Mouse (Mus musculus) heart, postnatal 10 days (tissue): ENCODE data around the gene Adprm. TPM values are rescaled to one million over a fixed set of nuclear protein-coding genes. Genes with fewer than 3 reads are reported as not detected.

Source experiments
- DNase-seq, 2 experiments: peaks; one replicate each; pipeline ENCODE4 v3.0.0; 2021
- intact Hi-C: fragments of 180-260 bp; cut with DNase I; formaldehyde crosslinking; loops from one replicate; pipeline ENCODE4 v1.15.1; 2025
- microRNA-seq, 2 experiments: library from miRNA; unstranded; fragments of <30 nt; microRNA quantifications; one replicate each; pipeline ENCODE4 v1.2.0; 2022
- total RNA-seq, 2 experiments: library from RNA; stranded (reverse); gene quantifications; 2 replicates each; pipeline ENCODE4 v1.2.3; 2021

The Adprm gene
- total RNA-seq, 2 experiments from 2014 or later: 14.5 to 15.8 TPM

- no peak for DNase-seq
- intact Hi-C loops: no loop called here
Measured at GRCm38 (mm10) chr11:66992150-66992549, 60.2 kb downstream of the Adprm start.

Small RNA genes lying within 50 kb of the gene (microRNA-seq; reads per million reads assigned to microRNA genes)
- gene Mir6923: 0 reads per million in 2 experiments

Other genes starting within 250 kb of the Adprm start
- 10 to 100 TPM; 23.7 to 29.9 TPM for gene Pirt, start 140.6 kb downstream of the Adprm start, total RNA-seq
- gene Tmem238l, start 96.0 kb downstream of the Adprm start, total RNA-seq: under 1 TPM; 0.34 to 0.55 TPM
- gene Tmem220, start 27.4 kb downstream of the Adprm start, total RNA-seq: 1 to 10 TPM; 1.4 to 1.8 TPM
- 10 to 100 TPM; 17.8 to 19.2 TPM for gene Sco1, start 76 bp upstream of the Adprm start, total RNA-seq
- under 1 TPM in 1 of 2 experiments, not detected in 1; 0.05 TPM for gene Myh3, start 25.7 kb upstream of the Adprm start, total RNA-seq
- not detected for gene Myh2, start 118.4 kb upstream of the Adprm start, total RNA-seq
- gene Myh1, start 147.5 kb upstream of the Adprm start, total RNA-seq: under 1 TPM in 1 of 2 experiments, not detected in 1; 0.52 TPM
- gene Myh4, start 185.4 kb upstream of the Adprm start, total RNA-seq: not detected
- gene Myh8, start 224.5 kb upstream of the Adprm start, total RNA-seq: under 1 TPM; 0.40 to 0.67 TPM